Mouse (Mus musculus) ovary, postnatal 10 days (tissue): Measurements from ENCODE around the gene Igfbp2.

Source experiments
- DNase-seq: peaks from one replicate; pipeline ENCODE4 v3.0.0; 2022; ENCODE audit warnings: low spot score

Gene Igfbp2

GRCm38 (mm10) chr1:72815184-72815583, 9.1 kb upstream of the Igfbp2 start:
- no peak for DNase-seq

- no peak for DNase-seq
These were observed 8.7 kb upstream of the Igfbp2 start for GRCm38 (mm10) chr1:72815616-72816015.

- no peak for DNase-seq
These were observed 4.3 kb upstream of the Igfbp2 start for GRCm38 (mm10) chr1:72819995-72820394.

- no peak for DNase-seq
These were observed 1.4 kb upstream of the Igfbp2 start for GRCm38 (mm10) chr1:72822893-72823292.

- no peak for DNase-seq
These were observed 401 bp downstream of the Igfbp2 start for GRCm38 (mm10) chr1:72824707-72825101.

GRCm38 (mm10) chr1:72825286-72825685, 983 bp downstream of the Igfbp2 start:
- no peak for DNase-seq

GRCm38 (mm10) chr1:72825921-72826320, 1.6 kb downstream of the Igfbp2 start:
- DNase-seq = no peak

GRCm38 (mm10) chr1:72826446-72826845, 2.1 kb downstream of the Igfbp2 start:
- DNase-seq = no peak

- no peak for DNase-seq
These were observed 2.6 kb downstream of the Igfbp2 start for GRCm38 (mm10) chr1:72826931-72827330.

GRCm38 (mm10) chr1:72827411-72828315, 3.4 kb downstream of the Igfbp2 start:
- DNase-seq = no peak

GRCm38 (mm10) chr1:72828843-72829242, 4.5 kb downstream of the Igfbp2 start:
- DNase-seq = no peak

GRCm38 (mm10) chr1:72830485-72830884, 6.2 kb downstream of the Igfbp2 start:
- DNase-seq = no peak

- no peak for DNase-seq
These were observed 8.4 kb downstream of the Igfbp2 start for GRCm38 (mm10) chr1:72832715-72833153.

- no peak for DNase-seq
These were observed 9.3 kb downstream of the Igfbp2 start for GRCm38 (mm10) chr1:72833563-72833962.

- DNase-seq = no peak
These were observed 15.1 kb downstream of the Igfbp2 start for GRCm38 (mm10) chr1:72839356-72839755.

GRCm38 (mm10) chr1:72839791-72840190, 15.5 kb downstream of the Igfbp2 start:
- no peak for DNase-seq

- no peak for DNase-seq
These were observed 18.6 kb downstream of the Igfbp2 start for GRCm38 (mm10) chr1:72842666-72843459.

GRCm38 (mm10) chr1:72844675-72845074, 20.4 kb downstream of the Igfbp2 start:
- no peak for DNase-seq

GRCm38 (mm10) chr1:72847849-72848380, 23.6 kb downstream of the Igfbp2 start:
- DNase-seq = no peak

GRCm38 (mm10) chr1:72849037-72849436, 24.7 kb downstream of the Igfbp2 start:
- DNase-seq = no peak

GRCm38 (mm10) chr1:72853759-72854158, 29.5 kb downstream of the Igfbp2 start:
- DNase-seq = no peak

GRCm38 (mm10) chr1:72854337-72855237, 30.3 kb downstream of the Igfbp2 start:
- DNase-seq = no peak
